Mouse (Mus musculus) forebrain, embryonic 11.5 days (tissue): ENCODE data around the gene C130026I21Rik. TPM values are rescaled to one million over a fixed set of nuclear protein-coding genes. Genes with fewer than 3 reads are reported as not detected.
"Not testable (repeated sequence)": the region's sequence is repeated elsewhere in the genome, so short reads cannot be mapped to it uniquely, and the experiment has no call there.

Experiments
- ATAC-seq: fragments of 200-750 bp; cut with Nextera tagmentation; replicated peaks from 2 replicates; pipeline ENCODE4 v1.8.0; 2017; ENCODE audit warnings: moderate TSS enrichment; ENCODE audit not compliant: low FRiP score
- DNase-seq: peaks from one replicate; pipeline ENCODE4 v3.0.0-alpha.2; 2017; ENCODE audit warnings: low spot score
- H3K27ac ChIP-seq: fragments of 300-500 bp; sonication (generic); 2 replicates; pipeline ENCODE4 v1.5.1; 2014; ENCODE audit warnings: low read depth, low read length
- H3K27me3 ChIP-seq: fragments of 300-500 bp; sonication (generic); 2 replicates; pipeline ENCODE4 v1.6.1; 2014; ENCODE audit warnings: mild to moderate bottlenecking, low read length, mixed read lengths; ENCODE audit not compliant: control insufficient read depth, insufficient read depth
- H3K36me3 ChIP-seq: fragments of 300-500 bp; sonication (generic); 2 replicates; pipeline ENCODE4 v1.6.1; 2014; ENCODE audit warnings: mild to moderate bottlenecking, low read length, moderate library complexity, mixed read lengths; ENCODE audit not compliant: control insufficient read depth, insufficient read depth
- H3K4me1 ChIP-seq: fragments of 300-500 bp; sonication (generic); replicated peaks from 2 replicates; pipeline ENCODE4 v1.6.1; 2014; ENCODE audit warnings: low read length, mixed read lengths; ENCODE audit not compliant: control insufficient read depth, insufficient read depth
- H3K4me2 ChIP-seq: fragments of 300-500 bp; sonication (generic); 2 replicates; pipeline ENCODE4 v1.6.1; 2014; ENCODE audit warnings: low read depth, mild to moderate bottlenecking, low read length, moderate library complexity, mixed read lengths; ENCODE audit not compliant: severe bottlenecking
- H3K4me3 ChIP-seq: fragments of 300-500 bp; sonication (generic); 2 replicates; pipeline ENCODE4 v1.5.1; 2014; ENCODE audit warnings: low read depth, low read length
- H3K9ac ChIP-seq: fragments of 300-500 bp; sonication (generic); 2 replicates; pipeline ENCODE4 v1.6.1; 2014; ENCODE audit warnings: low read length
- H3K9me3 ChIP-seq: fragments of 300-500 bp; sonication (generic); 2 replicates; pipeline ENCODE4 v1.6.1; 2016; ENCODE audit warnings: low read length, mixed read lengths; ENCODE audit not compliant: control insufficient read depth
- WGBS: fragments of 180-500 bp; shearing (Covaris S2); extraction: QIAGEN DNeasy Blood & Tissue Kit; methylation state at CpG from one replicate; pipeline ENCODE4 v1.1.7; 2014; 5-methylcytosine and 5-hydroxymethylcytosine counted together
- polyA plus RNA-seq: library from polyadenylated mRNA; unstranded; fragments of >200 nt; fragmentation: Nextera tagmentation; extraction: Ambion mirVana; gene quantifications from 2 replicates; pipeline ENCODE4 v1.2.1, GENCODE M21; 2014

C130026I21Rik gene
- polyA plus RNA-seq, 1 experiment from 2014 or later, result not detected

DNA sequence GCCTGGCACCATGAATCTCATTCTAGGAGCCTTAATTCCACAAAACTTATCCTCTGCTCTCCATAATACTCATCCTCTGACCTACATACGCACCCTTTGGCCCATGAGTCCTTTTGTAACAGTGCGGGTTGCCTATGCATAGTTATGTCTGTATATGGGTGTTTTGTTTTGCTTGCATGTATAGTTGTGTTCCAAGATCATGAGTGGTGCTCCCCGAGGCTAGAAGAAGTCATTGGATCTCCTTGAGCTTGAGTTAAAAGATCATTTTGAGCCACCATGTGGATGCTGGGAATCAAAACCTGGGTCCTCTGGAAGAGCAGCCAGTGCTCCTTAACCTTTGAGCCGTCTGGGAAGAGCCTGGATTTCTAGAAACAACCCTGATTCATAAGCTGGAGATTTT is 25.4 kb downstream of the C130026I21Rik start:
- WGBS, result 68% methylated on average over 3 of the region's 4 CpGs
- H3K4me1 ChIP-seq, DNase-seq, H3K27ac ChIP-seq, H3K4me2 ChIP-seq, H3K27me3 ChIP-seq, H3K9ac ChIP-seq, H3K4me3 ChIP-seq, H3K36me3 ChIP-seq, ATAC-seq: not testable (repeated sequence)
- peaks cover 18% of the 10 kb centered on the region; the same call in 1 of the 2 replicates for H3K9me3 ChIP-seq

DNA sequence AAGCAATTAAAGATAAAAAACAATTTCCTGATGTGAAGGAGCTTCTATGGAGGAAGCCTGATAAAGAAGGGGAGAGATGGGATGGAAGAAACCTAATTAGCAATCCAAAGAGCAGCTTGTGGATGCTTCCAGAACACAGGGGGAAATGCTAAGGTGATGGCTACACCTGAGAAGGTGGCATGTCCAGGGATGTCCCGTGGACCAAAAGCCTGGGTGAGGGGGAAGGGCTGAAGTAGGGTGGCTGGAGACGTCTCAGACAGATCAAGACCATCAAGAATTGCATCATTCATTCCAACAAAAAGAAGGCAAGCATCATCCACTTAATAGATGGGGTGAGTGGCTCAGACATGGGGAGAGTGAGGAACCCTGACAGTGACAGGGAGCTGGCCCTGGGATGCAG is 27.3 kb downstream of the C130026I21Rik start:
- H3K4me2 ChIP-seq, H3K9ac ChIP-seq, H3K27me3 ChIP-seq, H3K4me1 ChIP-seq, H3K36me3 ChIP-seq, ATAC-seq, H3K27ac ChIP-seq, H3K4me3 ChIP-seq: not testable (repeated sequence)
- peak; percentile 10 for DNase-seq
- 72% methylated on average over 2 of the region's 2 CpGs for WGBS
- peaks cover 25% of the 10 kb centered on the region for H3K9me3 ChIP-seq

DNA sequence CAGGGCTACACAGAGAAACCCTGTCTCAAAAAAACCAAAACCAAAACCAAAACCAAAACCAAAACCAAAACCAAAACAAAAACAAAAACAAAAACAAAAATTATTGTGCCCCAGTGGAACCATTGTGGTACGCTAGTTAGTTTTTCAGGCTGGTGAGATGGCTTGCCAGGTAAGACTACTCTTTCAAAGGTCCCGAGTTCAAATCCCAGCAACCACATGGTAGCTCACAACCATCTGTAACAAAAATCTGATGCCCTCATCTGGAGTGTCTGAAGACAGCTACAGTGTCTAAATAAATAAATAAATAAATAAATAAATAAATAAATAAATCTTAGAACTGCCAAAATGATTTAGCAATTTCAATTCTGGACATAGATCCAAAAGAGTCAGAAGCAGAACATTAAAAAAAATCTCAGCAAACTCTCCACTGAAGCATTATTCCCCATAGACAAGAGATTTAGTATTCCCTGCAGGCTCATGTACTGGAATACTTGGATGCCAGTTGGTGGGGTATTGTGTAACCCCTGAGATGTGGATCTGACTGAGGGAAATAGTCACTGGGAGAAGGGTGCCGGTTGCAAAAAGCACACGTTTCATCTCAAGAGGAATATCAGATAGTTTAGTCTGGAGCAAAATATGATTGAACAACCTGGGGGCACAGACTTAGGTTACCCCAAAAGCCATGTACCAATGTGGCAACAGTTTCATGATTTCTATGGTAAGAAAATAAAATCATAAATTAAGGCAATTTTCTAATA is 31.2 kb downstream of the C130026I21Rik start:
- 75% methylated on average over 4 of the region's 4 CpGs for WGBS
- H3K4me1 ChIP-seq, result not testable (repeated sequence)
- DNase-seq, result peak; percentile 31

DNA sequence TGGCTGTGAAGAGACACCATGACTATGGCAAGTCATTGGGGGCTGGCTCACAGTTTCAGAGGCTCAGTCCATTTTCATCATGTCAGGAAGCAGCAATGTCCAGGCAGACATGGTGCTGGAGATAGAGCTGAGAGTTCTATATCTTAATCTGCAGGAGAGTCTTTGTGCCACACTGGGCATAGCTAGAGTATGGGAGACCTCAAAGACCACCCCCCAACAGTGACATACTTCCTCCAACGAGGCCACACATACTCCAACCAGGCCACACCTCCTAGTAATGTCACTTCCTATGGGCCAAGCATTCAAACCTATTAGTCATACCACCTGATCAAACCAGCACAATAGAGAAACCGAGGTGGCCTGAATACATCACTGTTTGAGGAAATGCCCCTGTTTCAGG is 63.8 kb downstream of the C130026I21Rik start:
- H3K27me3 ChIP-seq, H3K9me3 ChIP-seq, DNase-seq, H3K4me3 ChIP-seq, H3K4me1 ChIP-seq, H3K4me2 ChIP-seq, ATAC-seq, H3K9ac ChIP-seq, H3K27ac ChIP-seq, H3K36me3 ChIP-seq: not testable (repeated sequence)
- 63% methylated on average over 1 of the region's 2 CpGs for WGBS

More for the DNA sequence above, 31.2 kb downstream of the C130026I21Rik start:
- H3K9ac ChIP-seq, H3K27me3 ChIP-seq, H3K36me3 ChIP-seq, ATAC-seq, H3K4me2 ChIP-seq, H3K27ac ChIP-seq, H3K4me3 ChIP-seq: not testable (repeated sequence)
- peaks cover 17% of the 10 kb centered on the region for H3K9me3 ChIP-seq

DNA sequence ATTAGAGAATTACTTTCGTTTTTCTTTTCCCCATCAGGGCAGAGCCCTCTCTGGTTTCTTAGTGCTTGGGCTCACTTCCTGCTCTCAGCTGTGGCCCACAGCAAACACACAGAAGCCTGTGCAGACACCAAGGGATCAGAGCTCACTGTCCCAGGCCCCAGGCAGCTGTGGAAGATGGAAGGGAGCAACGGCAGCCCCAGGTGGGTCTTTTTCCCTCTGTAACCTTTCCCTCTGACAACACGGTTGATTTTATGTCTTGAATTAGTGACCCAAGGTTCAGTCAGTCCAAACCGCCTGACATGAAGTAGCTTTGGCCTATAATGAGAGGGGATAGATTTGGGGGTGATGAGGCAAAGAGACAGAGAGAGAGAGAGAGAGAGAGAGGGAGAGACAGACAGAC is 70.8 kb downstream of the C130026I21Rik start:
- DNase-seq, H3K27me3 ChIP-seq, H3K9me3 ChIP-seq, H3K4me1 ChIP-seq, H3K4me3 ChIP-seq, H3K36me3 ChIP-seq, H3K9ac ChIP-seq, H3K4me2 ChIP-seq, ATAC-seq, H3K27ac ChIP-seq: not testable (repeated sequence)
- 94% methylated on average over 3 of the region's 4 CpGs for WGBS

DNA sequence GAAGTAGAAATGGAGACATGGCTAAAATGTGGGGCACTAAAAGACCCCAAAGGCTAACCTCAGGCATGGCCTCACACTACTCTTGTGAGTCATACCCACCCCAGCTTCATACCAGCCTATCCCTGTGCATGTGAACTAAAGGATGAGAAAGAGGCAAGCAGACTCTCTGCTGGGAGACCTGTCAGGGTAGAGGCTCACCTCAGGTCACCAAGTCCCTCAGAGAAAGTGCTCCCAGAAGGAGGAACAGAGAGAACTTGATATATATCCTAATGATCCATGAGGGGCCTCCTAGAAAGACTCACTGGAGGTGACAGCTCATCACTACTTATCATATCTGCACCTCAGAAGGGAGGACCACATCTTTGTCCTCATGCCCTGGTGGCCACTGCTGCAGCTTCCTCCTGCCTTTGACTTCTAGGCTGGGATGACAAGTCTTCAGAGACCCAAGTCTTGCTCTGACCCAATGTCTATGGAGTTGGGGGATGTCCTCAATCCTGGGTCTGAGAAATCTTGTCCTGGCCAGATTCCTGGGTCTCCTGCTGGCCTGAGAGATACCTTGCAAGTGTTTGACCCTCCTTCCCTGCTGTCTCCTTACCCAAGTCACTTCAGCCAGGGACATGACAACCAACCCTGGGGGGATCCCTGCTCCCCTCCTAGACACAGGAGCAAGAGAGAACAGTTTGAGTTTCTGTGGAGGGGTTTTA is 71.6 kb downstream of the C130026I21Rik start:
- not testable (repeated sequence) for DNase-seq, H3K36me3 ChIP-seq, ATAC-seq, H3K9me3 ChIP-seq, H3K9ac ChIP-seq, H3K27ac ChIP-seq, H3K27me3 ChIP-seq, H3K4me1 ChIP-seq, H3K4me2 ChIP-seq, H3K4me3 ChIP-seq

DNA sequence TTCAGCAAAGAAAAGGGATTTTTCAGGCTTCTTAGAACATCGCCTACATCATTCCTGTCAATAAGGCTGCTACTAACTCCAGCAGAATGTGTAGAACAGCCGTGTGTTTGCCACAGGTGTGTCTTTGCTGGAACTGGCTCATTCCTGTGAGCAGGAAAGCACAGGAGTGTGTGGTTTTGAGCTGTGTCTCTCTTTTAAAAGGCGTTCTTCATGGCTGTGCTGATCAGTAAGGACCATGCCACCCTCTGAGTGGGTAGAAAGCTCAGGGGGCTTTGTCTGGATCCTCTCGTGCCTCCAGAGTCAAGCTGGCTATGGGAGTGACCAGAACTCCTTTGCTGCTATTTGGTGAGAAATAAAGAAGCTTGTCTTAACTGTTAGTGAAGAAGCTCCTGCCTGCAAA is 73.6 kb downstream of the C130026I21Rik start:
- not testable (repeated sequence) for H3K9ac ChIP-seq, H3K4me3 ChIP-seq, H3K4me2 ChIP-seq, ATAC-seq, H3K4me1 ChIP-seq, DNase-seq, H3K9me3 ChIP-seq, H3K27ac ChIP-seq, H3K36me3 ChIP-seq, H3K27me3 ChIP-seq
- 68% methylated on average over 4 of the region's 4 CpGs for WGBS

DNA sequence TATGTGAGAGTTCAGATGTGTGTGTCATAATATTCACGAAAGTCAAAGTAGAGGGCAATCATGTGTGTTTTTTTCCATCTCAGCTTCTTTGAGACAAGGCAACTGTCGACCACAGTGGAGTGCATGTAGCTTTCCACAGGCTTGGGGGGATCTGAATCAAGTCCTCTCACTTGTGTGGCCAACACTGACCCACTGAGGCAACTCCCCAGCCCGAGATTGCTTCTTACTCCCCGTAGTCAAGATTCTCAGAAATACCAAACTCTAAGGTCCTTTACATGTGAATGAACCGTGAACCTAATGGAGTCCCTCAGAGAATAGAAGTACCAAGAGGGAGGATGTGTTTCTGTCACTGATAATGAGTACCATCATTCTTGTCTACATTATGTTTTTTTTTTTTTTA is 76.6 kb downstream of the C130026I21Rik start:
- not testable (repeated sequence) for H3K9ac ChIP-seq, DNase-seq, H3K27ac ChIP-seq, H3K4me3 ChIP-seq, H3K4me1 ChIP-seq, H3K4me2 ChIP-seq, H3K36me3 ChIP-seq, ATAC-seq, H3K9me3 ChIP-seq, H3K27me3 ChIP-seq
- 83% methylated on average over 5 of the region's 5 CpGs for WGBS

DNA sequence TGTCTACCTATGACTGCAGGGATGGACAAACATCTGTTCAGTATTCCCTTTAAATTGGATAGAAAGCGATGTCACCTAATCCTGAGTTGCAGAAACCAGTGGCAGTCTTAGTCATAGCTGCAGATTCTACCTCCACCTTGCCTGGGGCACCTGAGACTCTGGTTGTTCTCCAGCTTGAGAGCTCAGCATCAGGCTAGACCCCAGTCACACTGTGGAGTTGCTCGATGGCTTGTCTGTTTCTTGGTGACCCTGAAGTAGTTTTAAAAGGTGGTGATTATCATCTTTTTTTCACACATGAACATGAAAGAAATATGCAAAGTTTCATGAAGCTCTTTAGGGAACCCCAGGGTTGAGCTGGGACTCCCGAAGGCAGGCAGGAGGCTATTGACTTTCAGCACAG is 88.4 kb downstream of the C130026I21Rik start:
- not testable (repeated sequence) for ATAC-seq, H3K36me3 ChIP-seq, H3K27ac ChIP-seq, H3K4me1 ChIP-seq, H3K4me2 ChIP-seq, H3K4me3 ChIP-seq, H3K27me3 ChIP-seq, DNase-seq, H3K9ac ChIP-seq, H3K9me3 ChIP-seq
- WGBS, result 92% methylated on average over 1 of the region's 3 CpGs
